Mouse (Mus musculus) spleen, adult 2 months (tissue): ENCODE data around the gene Srsf1.
A peak's percentile ranks its signal among the peaks of the same experiment; 100 is the strongest.

Experiments
- CTCF ChIP-seq: fragments of 200-500 bp; IDR thresholded peaks from 2 replicates; pipeline ENCODE4 v1.5.1; 2011; ENCODE audit warnings: mild to moderate bottlenecking, inconsistent platforms; ENCODE audit not compliant: insufficient read depth, insufficient read length, insufficient replicate concordance; ENCODE audit errors: extremely low read depth
- POLR2A ChIP-seq: fragments of 200-500 bp; IDR thresholded peaks from 2 replicates; pipeline ENCODE4 v1.6.1; 2011; ENCODE audit warnings: low read depth, low read length, inconsistent platforms

DNA sequence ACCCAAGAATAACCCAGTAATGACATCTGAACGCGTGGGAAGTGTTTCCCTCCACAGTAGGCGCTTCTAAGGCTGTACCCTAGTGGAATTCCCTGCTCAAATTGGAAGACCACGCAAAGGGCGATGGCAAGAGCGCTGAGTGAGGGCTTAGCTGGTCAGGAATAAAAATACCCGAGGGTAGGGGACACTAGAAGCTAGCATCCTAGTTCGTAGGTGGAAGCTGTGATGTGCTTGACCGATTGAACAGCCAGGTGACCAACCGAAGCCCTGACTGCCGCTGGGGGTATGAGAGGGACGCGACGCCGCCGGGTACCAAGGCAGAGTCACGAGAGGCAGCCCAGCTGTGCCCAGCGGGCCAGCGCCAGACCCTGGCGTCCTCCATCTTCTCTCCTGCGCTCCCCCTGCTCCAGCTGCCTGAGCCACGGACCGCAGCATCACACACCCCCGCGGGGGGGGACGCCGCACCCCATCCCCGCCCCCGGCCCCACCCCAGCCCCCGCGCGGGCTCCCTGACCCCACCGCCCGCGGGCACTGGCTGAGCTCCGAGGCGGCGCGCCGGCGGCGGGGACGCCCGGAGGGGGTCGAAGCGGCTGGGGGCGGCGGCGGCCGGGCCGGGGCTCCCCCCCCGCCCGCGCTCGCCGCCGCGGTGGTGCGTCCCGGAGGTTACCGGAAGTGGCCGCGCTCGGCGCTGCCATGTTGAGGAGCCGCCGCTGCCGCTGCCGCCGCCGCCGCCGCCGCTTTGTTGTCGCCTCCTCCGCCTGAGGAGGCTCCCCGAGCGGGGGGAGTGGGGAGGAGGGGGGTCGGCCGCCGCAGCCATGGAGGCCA lies 20.6 kb downstream of the Srsf1 start, which contains the start of gene Vezf1:
- TF ChIP-seq CTCF, result no peak
- TF ChIP-seq POLR2A, result peak; percentile 84
